Mouse (Mus musculus) liver, adult 2 months (tissue): ENCODE data around the gene Myo5a.

Experiments used
- CTCF ChIP-seq: fragments of 200-500 bp; IDR thresholded peaks from 2 replicates; pipeline ENCODE4 v1.5.1; 2011; ENCODE audit warnings: low read depth, low read length, control low read depth
- POLR2A ChIP-seq: fragments of 200-500 bp; IDR thresholded peaks from 2 replicates; pipeline ENCODE4 v1.6.1; 2011; ENCODE audit warnings: low read length, control low read depth; ENCODE audit not compliant: insufficient read depth; ENCODE audit errors: extremely low read depth

- TF ChIP-seq POLR2A: no peak
- no peak for TF ChIP-seq CTCF
Measured at GRCm38 (mm10) chr9:75034691-75035090, 36.1 kb upstream of the Myo5a start.
